Mouse (Mus musculus): ENCODE results near the gene Sfxn3.

The Sfxn3 gene

GRCm38 (mm10) chr19:45047417-45047934, at the start of gene Sfxn3:
Gene Sfxn3 (plus strand): TSS chr19:45047503.
- peak; percentile 88 for DNase-seq (ENCODE audit: low spot score in 2 of 2)

GRCm38 (mm10) chr19:44997786-44998185, 49.5 kb upstream of the Sfxn3 start:
- DNase-seq (ENCODE audit: low spot score in 2 of 2), result no peak

- no peak for DNase-seq (ENCODE audit: low spot score in 2 of 2)
Observed at GRCm38 (mm10) chr19:44999647-45000046, 47.7 kb upstream of the Sfxn3 start.

GRCm38 (mm10) chr19:45002301-45002700, 45.0 kb upstream of the Sfxn3 start:
- no peak for DNase-seq (ENCODE audit: low spot score in 2 of 2)

GRCm38 (mm10) chr19:45003740-45004516, 43.4 kb upstream of the Sfxn3 start:
- DNase-seq (ENCODE audit: low spot score in 2 of 2), result no peak

GRCm38 (mm10) chr19:45005444-45005843, 41.9 kb upstream of the Sfxn3 start, which contains the start of gene Twnk:
Gene Twnk (plus strand): TSS chr19:45005663.
- DNase-seq (ENCODE audit: low spot score in 2 of 2), result no peak

- DNase-seq (ENCODE audit: low spot score in 2 of 2), result peak; percentile 94 to 96
Observed at GRCm38 (mm10) chr19:45005957-45006712, 41.2 kb upstream of the Sfxn3 start, which contains the start of gene Mrpl43. Gene Mrpl43 (minus strand): TSS chr19:45006442.

- DNase-seq (ENCODE audit: low spot score in 2 of 2), result no peak
Observed at GRCm38 (mm10) chr19:45007021-45007420, 40.3 kb upstream of the Sfxn3 start.

GRCm38 (mm10) chr19:45007425-45008191, 39.7 kb upstream of the Sfxn3 start:
- no peak for DNase-seq (ENCODE audit: low spot score in 2 of 2)

- no peak for DNase-seq (ENCODE audit: low spot score in 2 of 2)
Observed at GRCm38 (mm10) chr19:45010646-45011045, 36.7 kb upstream of the Sfxn3 start.

- DNase-seq (ENCODE audit: low spot score in 2 of 2), result no peak
Observed at GRCm38 (mm10) chr19:45012219-45012618, 35.1 kb upstream of the Sfxn3 start.

GRCm38 (mm10) chr19:45012636-45013035, 34.7 kb upstream of the Sfxn3 start:
- DNase-seq (ENCODE audit: low spot score in 2 of 2), result no peak

GRCm38 (mm10) chr19:45013581-45014225, 33.6 kb upstream of the Sfxn3 start:
- DNase-seq (ENCODE audit: low spot score in 2 of 2), result no peak

GRCm38 (mm10) chr19:45014335-45014971, 32.9 kb upstream of the Sfxn3 start, which contains the start of gene Lzts2:
Gene Lzts2 (plus strand): TSS chr19:45014414.
- DNase-seq (ENCODE audit: low spot score in 2 of 2), result no peak

- DNase-seq (ENCODE audit: low spot score in 2 of 2), result no peak
Observed at GRCm38 (mm10) chr19:45014981-45015402, 32.3 kb upstream of the Sfxn3 start.

GRCm38 (mm10) chr19:45015518-45016281, 31.6 kb upstream of the Sfxn3 start:
- DNase-seq (ENCODE audit: low spot score in 2 of 2), result no peak

- no peak for DNase-seq (ENCODE audit: low spot score in 2 of 2)
Observed at GRCm38 (mm10) chr19:45016341-45017215, 30.7 kb upstream of the Sfxn3 start.

GRCm38 (mm10) chr19:45017216-45017771, 30.0 kb upstream of the Sfxn3 start:
- DNase-seq (ENCODE audit: low spot score in 2 of 2), result peak; percentile 55 to 65

- peak; percentile 61 to 62 for DNase-seq (ENCODE audit: low spot score in 2 of 2)
Observed at GRCm38 (mm10) chr19:45017909-45018308, 29.4 kb upstream of the Sfxn3 start.

All from frontal cortex, postnatal 25 days (tissue).